In genomic region chr8:56616260-56616659, GRCm38 (mm10) we compare ENCODE assay signal across 8 mouse cellular contexts.
DNase-seq lines count a peak whose midpoint lies in the region; ATAC-seq and TF ChIP-seq lines count a peak whose summit lies in the region.

No protein-coding gene starts in this region.

- H3K4me3 ChIP-seq in cerebellum, adult 2 months (replicated peaks; ENCODE audit: insufficient read depth, low read depth, low read length), result no peak overlapping the region

- 36% methylated on average over 7 of the region's 7 CpGs for WGBS in cerebellum, adult 2 months

- peak; percentile 58; the same call in 1 of the 2 replicates for TF ChIP-seq CTCF in cerebellum, adult 2 months (IDR thresholded peaks at IDR 0.05; ENCODE audit: borderline replicate concordance, insufficient read depth, low read depth, low read length)

- H3K27ac ChIP-seq in cerebellum, adult 2 months (ENCODE audit: insufficient read depth, low read length), result no peak overlapping the region

- H3K27me3 ChIP-seq in cerebellum, adult 2 months (ENCODE audit: control insufficient read depth, insufficient read depth, low read length), result no peaks in the 10 kb centered on the region; the same call in 1 of the 2 replicates

- no peaks in the 10 kb centered on the region for H3K4me1 ChIP-seq in cerebellum, adult 2 months (ENCODE audit: control insufficient read depth, insufficient read depth, low read length)

- DNase-seq in cerebellum, adult 2 months, result no peak
- no peak for DNase-seq in cerebellum, adult 9-10 months
- peak; percentile 35 for DNase-seq in left cerebral cortex, postnatal 4 days
- no peak for DNase-seq in left cerebral cortex, adult 11 months (ENCODE audit: low spot score)
- peak; percentile 38 for DNase-seq in WW6 (ENCODE audit: low read depth, low spot score)
- peak; percentile 32 to 48 for DNase-seq in natural killer cell, adult 2 months (ENCODE audit: low spot score in 2 of 2)
- no peak for DNase-seq in MN1 (ENCODE audit: low spot score)

- no peak for TF ChIP-seq POLR2A in cerebellum, adult 2 months (IDR thresholded peaks at IDR 0.05; ENCODE audit: borderline replicate concordance, insufficient read depth, low read length)

- intact Hi-C loops in left cerebral cortex, postnatal 4 days (cut with DNase I), result no loop called here

- ATAC-seq in inflammation-experienced regulatory T-cells, adult 6 months, result peak; percentile 56

Comparison
In these comparisons a context has a peak if more than half of its experiments do, and no peak if none do; other contexts are left out.
1. DNase-seq: peak in left cerebral cortex, postnatal 4 days (single experiment), WW6 (single experiment) and natural killer cell, adult 2 months (2 of 2); none in cerebellum, adult 2 months (0 of 2), cerebellum, adult 9-10 months (single experiment), left cerebral cortex, adult 11 months (single experiment) and MN1 (single experiment).